In genomic region chr4:82493865-82494264, GRCm38 (mm10) we compare ENCODE assay signal across 13 mouse cellular contexts.
DNase-seq lines count a peak whose midpoint lies in the region; ATAC-seq lines count a peak whose summit lies in the region.
"Had no signal": no experiment of that assay in that cellular context is flagged by ENCODE, and none has a peak within 500 bp of the region (broad histone marks: within the 10 kb centered on the region; RNA-seq: fewer than 3 reads in every experiment).

No protein-coding gene starts in this region.

- peaks cover 28% of the 10 kb centered on the region for H3K36me3 ChIP-seq in forebrain, embryonic 12.5 days (replicated peaks)
- H3K36me3 ChIP-seq in forebrain, embryonic 10.5 days (replicated peaks), result peaks cover 39% of the 10 kb centered on the region
- H3K36me3 ChIP-seq in hindbrain, embryonic 15.5 days, result no peaks in the 10 kb centered on the region
- H3K36me3 ChIP-seq in hindbrain, embryonic 12.5 days, result peaks cover 20% of the 10 kb centered on the region
- peaks cover 56% of the 10 kb centered on the region for H3K36me3 ChIP-seq in embryonic facial prominence, embryonic 14.5 days (ENCODE audit: control insufficient read depth, insufficient read depth, low read length)
- H3K36me3 ChIP-seq in midbrain, embryonic 16.5 days (ENCODE audit: control insufficient read depth, insufficient read depth, low read length), result no peaks in the 10 kb centered on the region

- peak overlapping the region; percentile 34; the same call in 1 of the 2 replicates for H3K9ac ChIP-seq in forebrain, embryonic 12.5 days
- no peak overlapping the region for H3K9ac ChIP-seq in hindbrain, embryonic 15.5 days
- H3K9ac ChIP-seq in hindbrain, embryonic 12.5 days, result no peak overlapping the region
- peak overlapping the region; percentile 31; the same call in 1 of the 2 replicates for H3K9ac ChIP-seq in embryonic facial prominence, embryonic 14.5 days (ENCODE audit: low read depth, low read length)
- H3K9ac ChIP-seq in midbrain, embryonic 16.5 days (ENCODE audit: low read depth, low read length), result no peak overlapping the region
- H3K9ac ChIP-seq: stomach, embryonic 15.5 days had no signal

- H3K4me1 ChIP-seq in forebrain, embryonic 12.5 days, result peaks cover 39% of the 10 kb centered on the region
- peaks cover 31% of the 10 kb centered on the region for H3K4me1 ChIP-seq in forebrain, embryonic 10.5 days
- peaks cover 31% of the 10 kb centered on the region for H3K4me1 ChIP-seq in hindbrain, embryonic 15.5 days (replicated peaks)
- peaks cover 15% of the 10 kb centered on the region for H3K4me1 ChIP-seq in hindbrain, embryonic 12.5 days
- peaks cover 66% of the 10 kb centered on the region for H3K4me1 ChIP-seq in embryonic facial prominence, embryonic 14.5 days (ENCODE audit: control insufficient read depth, insufficient read depth, low read length)
- peaks cover 10% of the 10 kb centered on the region; the same call in 1 of the 2 replicates for H3K4me1 ChIP-seq in midbrain, embryonic 16.5 days (ENCODE audit: control insufficient read depth, insufficient read depth, low read length)
- H3K4me1 ChIP-seq: megakaryocyte, embryonic 14.5 days had no signal

- ATAC-seq in forebrain, embryonic 12.5 days (ENCODE audit: low FRiP score), result no peak
- ATAC-seq in hindbrain, embryonic 15.5 days (ENCODE audit: low FRiP score, low read depth), result no peak
- no peak for ATAC-seq in hindbrain, embryonic 12.5 days (ENCODE audit: low FRiP score)
- ATAC-seq in embryonic facial prominence, embryonic 14.5 days (ENCODE audit: low read depth), result no peak
- no peak for ATAC-seq in midbrain, embryonic 16.5 days
- ATAC-seq: Patski had no signal

- DNase-seq in forebrain, embryonic 10.5 days (ENCODE audit: extremely low spot score, low spot score), result no peak
- DNase-seq in embryonic facial prominence, embryonic 14.5 days (ENCODE audit: low spot score), result no peak
- no peak for DNase-seq in kidney, adult 9 months
- DNase-seq in left cerebral cortex, adult 8-10 months (ENCODE audit: low spot score in 2 of 2), result no peak
- DNase-seq: embryo, embryonic 11 days; thymus, postnatal 14 days had no signal

- WGBS in forebrain, embryonic 12.5 days, result 75% methylated on average over 1 of the region's 1 CpGs
- 83% methylated on average over 1 of the region's 1 CpGs for WGBS in forebrain, embryonic 10.5 days
- WGBS in hindbrain, embryonic 15.5 days, result 32% methylated on average over 1 of the region's 1 CpGs
- WGBS in hindbrain, embryonic 12.5 days, result 86% methylated on average over 1 of the region's 1 CpGs
- WGBS in embryonic facial prominence, embryonic 14.5 days, result 55% methylated on average over 1 of the region's 1 CpGs
- 50% methylated on average over 1 of the region's 1 CpGs for WGBS in midbrain, embryonic 16.5 days

- H3K9me3 ChIP-seq in forebrain, embryonic 12.5 days, result no peaks in the 10 kb centered on the region
- H3K9me3 ChIP-seq in forebrain, embryonic 10.5 days, result no peaks in the 10 kb centered on the region
- H3K9me3 ChIP-seq in hindbrain, embryonic 15.5 days, result no peaks in the 10 kb centered on the region
- no peaks in the 10 kb centered on the region for H3K9me3 ChIP-seq in hindbrain, embryonic 12.5 days (replicated peaks)
- no peaks in the 10 kb centered on the region for H3K9me3 ChIP-seq in embryonic facial prominence, embryonic 14.5 days (ENCODE audit: control insufficient read depth, low read length)
- H3K9me3 ChIP-seq in midbrain, embryonic 16.5 days (replicated peaks; ENCODE audit: control insufficient read depth, low read length, poor library complexity, severe bottlenecking), result no peaks in the 10 kb centered on the region
- H3K9me3 ChIP-seq: stomach, embryonic 15.5 days had no signal

- H3K4me3 ChIP-seq in forebrain, embryonic 12.5 days (replicated peaks), result no peak overlapping the region
- no peak overlapping the region for H3K4me3 ChIP-seq in forebrain, embryonic 10.5 days
- peak overlapping the region; percentile 14; the same call in 1 of the 2 replicates for H3K4me3 ChIP-seq in hindbrain, embryonic 15.5 days
- H3K4me3 ChIP-seq in hindbrain, embryonic 12.5 days, result no peak overlapping the region
- no peak overlapping the region for H3K4me3 ChIP-seq in embryonic facial prominence, embryonic 14.5 days (ENCODE audit: low read depth, low read length)
- no peak overlapping the region for H3K4me3 ChIP-seq in midbrain, embryonic 16.5 days (ENCODE audit: low read depth, low read length)
- H3K4me3 ChIP-seq: megakaryocyte, embryonic 14.5 days; stomach, embryonic 15.5 days had no signal

- H3K27ac ChIP-seq in forebrain, embryonic 12.5 days, result peak overlapping the region; percentile 68
- no peak overlapping the region for H3K27ac ChIP-seq in forebrain, embryonic 10.5 days
- H3K27ac ChIP-seq in hindbrain, embryonic 15.5 days (replicated peaks), result peak overlapping the region; percentile 83
- no peak overlapping the region for H3K27ac ChIP-seq in hindbrain, embryonic 12.5 days
- no peak overlapping the region for H3K27ac ChIP-seq in embryonic facial prominence, embryonic 14.5 days (replicated peaks; ENCODE audit: low read depth, low read length)
- H3K27ac ChIP-seq in midbrain, embryonic 16.5 days (ENCODE audit: low read length), result peak overlapping the region; percentile 47; the same call in 1 of the 2 replicates
- H3K27ac ChIP-seq: stomach, embryonic 15.5 days had no signal

- no peaks in the 10 kb centered on the region for H3K27me3 ChIP-seq in forebrain, embryonic 12.5 days
- no peaks in the 10 kb centered on the region for H3K27me3 ChIP-seq in forebrain, embryonic 10.5 days (ENCODE audit: poor library complexity, severe bottlenecking)
- H3K27me3 ChIP-seq in hindbrain, embryonic 15.5 days, result no peaks in the 10 kb centered on the region
- H3K27me3 ChIP-seq in hindbrain, embryonic 12.5 days, result no peaks in the 10 kb centered on the region; the same call in 1 of the 2 replicates
- no peaks in the 10 kb centered on the region for H3K27me3 ChIP-seq in embryonic facial prominence, embryonic 14.5 days (replicated peaks; ENCODE audit: control insufficient read depth, insufficient read depth, low read length)
- H3K27me3 ChIP-seq in midbrain, embryonic 16.5 days (ENCODE audit: control insufficient read depth, insufficient read depth, low read depth, low read length), result no peaks in the 10 kb centered on the region
- H3K27me3 ChIP-seq: Patski; stomach, embryonic 15.5 days had no signal

- peak overlapping the region; percentile 34 for H3K4me2 ChIP-seq in forebrain, embryonic 12.5 days
- H3K4me2 ChIP-seq in hindbrain, embryonic 15.5 days, result peak overlapping the region; percentile 100
- H3K4me2 ChIP-seq in hindbrain, embryonic 12.5 days (replicated peaks), result no peak overlapping the region
- H3K4me2 ChIP-seq in embryonic facial prominence, embryonic 14.5 days (ENCODE audit: low read depth, low read length), result peak overlapping the region; percentile 12; the same call in 1 of the 2 replicates
- peak overlapping the region; percentile 3 for H3K4me2 ChIP-seq in midbrain, embryonic 16.5 days (ENCODE audit: low read length)
- H3K4me2 ChIP-seq: stomach, embryonic 15.5 days had no signal

Comparison
In these comparisons a context has a peak if more than half of its experiments do, and no peak if none do; other contexts are left out.
1. H3K27ac ChIP-seq: peak in forebrain, embryonic 12.5 days (single experiment), hindbrain, embryonic 15.5 days (single experiment) and midbrain, embryonic 16.5 days (single experiment); none in forebrain, embryonic 10.5 days (single experiment), hindbrain, embryonic 12.5 days (single experiment) and embryonic facial prominence, embryonic 14.5 days (single experiment).
2. H3K9ac ChIP-seq: peak in forebrain, embryonic 12.5 days (single experiment) and embryonic facial prominence, embryonic 14.5 days (single experiment); none in hindbrain, embryonic 15.5 days (single experiment), hindbrain, embryonic 12.5 days (single experiment) and midbrain, embryonic 16.5 days (single experiment).